Mouse (Mus musculus): Measurements from ENCODE around the gene Dok7.
A peak's percentile ranks its signal among the peaks of the same experiment; 100 is the strongest.

Gene Dok7

GRCm38 (mm10) chr5:35088785-35089613, 32.4 kb downstream of the Dok7 start:
- TF ChIP-seq POU5F1 (IDR thresholded peaks at IDR 0.05; ENCODE audit: borderline replicate concordance, low read length) = no peak
- TF ChIP-seq NANOG (IDR thresholded peaks at IDR 0.05; ENCODE audit: borderline replicate concordance, low read length) = no peak
- peak; percentile 79 for TF ChIP-seq CTCF (conservative IDR thresholded peaks at IDR 0.05; ENCODE audit: low read length)
- Histone ChIP-seq H3K36me3 (ENCODE audit: insufficient read depth, low read length) (peaks cover 39% of the 10 kb centered on the region), H3K9me3 (ENCODE audit: low read length) (no peaks in the 10 kb centered on the region)

GRCm38 (mm10) chr5:35089614-35089963, 33.0 kb downstream of the Dok7 start:
- no peak for TF ChIP-seq POU5F1 (IDR thresholded peaks at IDR 0.05; ENCODE audit: borderline replicate concordance, low read length)
- no peak for TF ChIP-seq NANOG (IDR thresholded peaks at IDR 0.05; ENCODE audit: borderline replicate concordance, low read length)
- no peak for TF ChIP-seq CTCF (conservative IDR thresholded peaks at IDR 0.05; ENCODE audit: low read length)
- H3K9me3 ChIP-seq (ENCODE audit: low read length) = no peaks in the 10 kb centered on the region

More at GRCm38 (mm10) chr5:35088785-35089613, 32.4 kb downstream of the Dok7 start:
- H3K4me1 ChIP-seq (replicated peaks; ENCODE audit: low read depth, low read length) = 0 out of 2 replicates have a peak, but pooled peaks cover 4% of the 10 kb centered on the region
- no peak overlapping the region for H3K4me3 ChIP-seq (replicated peaks; ENCODE audit: low read length)
- H3K27me3 ChIP-seq (ENCODE audit: insufficient read depth, low read length) = peaks cover 9% of the 10 kb centered on the region

GRCm38 (mm10) chr5:35091636-35092035, 35.1 kb downstream of the Dok7 start:
- H3K9me3 ChIP-seq (ENCODE audit: low read length) = no peaks in the 10 kb centered on the region
- peaks cover 64% of the 10 kb centered on the region for H3K36me3 ChIP-seq (ENCODE audit: insufficient read depth, low read length)
- H3K27me3 ChIP-seq (ENCODE audit: insufficient read depth, low read length) = no peaks in the 10 kb centered on the region
- no peak overlapping the region for H3K4me3 ChIP-seq (replicated peaks; ENCODE audit: low read length)
- H3K4me1 ChIP-seq (replicated peaks; ENCODE audit: low read depth, low read length) = peaks cover 17% of the 10 kb centered on the region
- TF ChIP-seq NANOG (IDR thresholded peaks at IDR 0.05; ENCODE audit: borderline replicate concordance, low read length) (no peak), CTCF (conservative IDR thresholded peaks at IDR 0.05; ENCODE audit: low read length) (no peak), POU5F1 (IDR thresholded peaks at IDR 0.05; ENCODE audit: borderline replicate concordance, low read length) (no peak)

More at GRCm38 (mm10) chr5:35089614-35089963, 33.0 kb downstream of the Dok7 start:
- 0 out of 2 replicates have a peak, but pooled peaks cover 4% of the 10 kb centered on the region for H3K4me1 ChIP-seq (replicated peaks; ENCODE audit: low read depth, low read length)
- H3K36me3 ChIP-seq (ENCODE audit: insufficient read depth, low read length) = peaks cover 43% of the 10 kb centered on the region
- peaks cover 8% of the 10 kb centered on the region for H3K27me3 ChIP-seq (ENCODE audit: insufficient read depth, low read length)
- no peak overlapping the region for H3K4me3 ChIP-seq (replicated peaks; ENCODE audit: low read length)

GRCm38 (mm10) chr5:35103086-35103485, 46.5 kb downstream of the Dok7 start:
- no peaks in the 10 kb centered on the region for H3K9me3 ChIP-seq (ENCODE audit: low read length)
- H3K27me3 ChIP-seq (ENCODE audit: insufficient read depth, low read length) = 0 out of 2 replicates have a peak, but pooled peaks cover 4% of the 10 kb centered on the region
- peaks cover 65% of the 10 kb centered on the region for H3K4me1 ChIP-seq (replicated peaks; ENCODE audit: low read depth, low read length)
- H3K36me3 ChIP-seq (ENCODE audit: insufficient read depth, low read length) = peaks cover 53% of the 10 kb centered on the region
- H3K4me3 ChIP-seq (replicated peaks; ENCODE audit: low read length) = peak overlapping the region; percentile 93
- no peak for TF ChIP-seq CTCF (conservative IDR thresholded peaks at IDR 0.05; ENCODE audit: low read length)
- TF ChIP-seq NANOG (IDR thresholded peaks at IDR 0.05; ENCODE audit: borderline replicate concordance, low read length) = no peak
- TF ChIP-seq POU5F1 (IDR thresholded peaks at IDR 0.05; ENCODE audit: borderline replicate concordance, low read length) = no peak

- no peak for TF ChIP-seq POU5F1 (IDR thresholded peaks at IDR 0.05; ENCODE audit: borderline replicate concordance, low read length)
- TF ChIP-seq NANOG (IDR thresholded peaks at IDR 0.05; ENCODE audit: borderline replicate concordance, low read length) = no peak
- no peak for TF ChIP-seq CTCF (conservative IDR thresholded peaks at IDR 0.05; ENCODE audit: low read length)
- Histone ChIP-seq H3K27me3 (ENCODE audit: insufficient read depth, low read length) (peaks cover 7% of the 10 kb centered on the region; the same call in 1 of the 2 replicates), H3K4me3 (replicated peaks; ENCODE audit: low read length) (peak overlapping the region; percentile 93), H3K36me3 (ENCODE audit: insufficient read depth, low read length) (peaks cover 49% of the 10 kb centered on the region), H3K4me1 (replicated peaks; ENCODE audit: low read depth, low read length) (peaks cover 61% of the 10 kb centered on the region), H3K9me3 (ENCODE audit: low read length) (no peaks in the 10 kb centered on the region)
Measured at GRCm38 (mm10) chr5:35103528-35103927, 47.0 kb downstream of the Dok7 start.

- Histone ChIP-seq H3K9me3 (ENCODE audit: low read length) (no peaks in the 10 kb centered on the region), H3K4me1 (replicated peaks; ENCODE audit: low read depth, low read length) (peaks cover 52% of the 10 kb centered on the region), H3K27me3 (ENCODE audit: insufficient read depth, low read length) (peaks cover 7% of the 10 kb centered on the region; the same call in 1 of the 2 replicates), H3K4me3 (replicated peaks; ENCODE audit: low read length) (peak overlapping the region; percentile 93), H3K36me3 (ENCODE audit: insufficient read depth, low read length) (peaks cover 40% of the 10 kb centered on the region)
- TF ChIP-seq NANOG (IDR thresholded peaks at IDR 0.05; ENCODE audit: borderline replicate concordance, low read length) (no peak), POU5F1 (IDR thresholded peaks at IDR 0.05; ENCODE audit: borderline replicate concordance, low read length) (peak; percentile 33; the same call in 1 of the 2 replicates)
Measured at GRCm38 (mm10) chr5:35104183-35104959, 47.8 kb downstream of the Dok7 start.

GRCm38 (mm10) chr5:35104960-35105921, 48.7 kb downstream of the Dok7 start, which contains the start of gene Lrpap1:
TSS of gene Lrpap1 (minus strand) at chr5:35105766.
- Histone ChIP-seq H3K36me3 (ENCODE audit: insufficient read depth, low read length) (peaks cover 31% of the 10 kb centered on the region), H3K27me3 (ENCODE audit: insufficient read depth, low read length) (peaks cover 11% of the 10 kb centered on the region; the same call in 1 of the 2 replicates), H3K9me3 (ENCODE audit: low read length) (no peaks in the 10 kb centered on the region), H3K4me3 (replicated peaks; ENCODE audit: low read length) (peak within 1 kb of the TSS; percentile 93), H3K4me1 (replicated peaks; ENCODE audit: low read depth, low read length) (peaks cover 45% of the 10 kb centered on the region)
- no peak for TF ChIP-seq CTCF (conservative IDR thresholded peaks at IDR 0.05; ENCODE audit: low read length)
- TF ChIP-seq POU5F1 (IDR thresholded peaks at IDR 0.05; ENCODE audit: borderline replicate concordance, low read length) = no peak
- TF ChIP-seq NANOG (IDR thresholded peaks at IDR 0.05; ENCODE audit: borderline replicate concordance, low read length) = no peak

Data from E14TG2a.4 (cell line).